Comparison of ENCODE assay signal across 12 mouse cellular contexts in the genomic region with DNA sequence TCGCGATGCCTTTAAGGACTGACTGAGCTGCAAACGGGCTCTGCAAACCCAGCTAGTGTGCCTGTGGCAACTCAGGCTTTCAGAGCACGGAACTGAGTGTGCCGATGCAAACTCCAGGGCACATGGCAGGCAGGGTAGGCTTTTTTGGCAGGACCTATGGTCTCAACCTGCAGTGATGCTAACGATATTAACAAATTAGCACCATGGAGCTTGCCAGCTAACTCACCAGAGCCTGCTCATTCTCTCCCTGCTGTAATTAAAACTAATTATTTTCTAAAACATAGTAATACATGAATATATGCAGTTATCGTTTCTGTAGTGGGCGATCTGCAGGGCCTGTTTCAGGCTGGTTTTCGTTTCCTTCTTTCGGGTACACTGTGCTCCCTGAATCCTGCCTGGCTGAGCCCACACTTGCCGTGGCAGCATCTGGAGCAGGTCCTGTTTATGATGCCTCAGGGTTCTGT.
DNase-seq lines count a peak whose midpoint lies in the region; ATAC-seq lines count a peak whose summit lies in the region.
"Had no signal": no experiment of that assay in that cellular context is flagged by ENCODE, and none has a peak within 500 bp of the region (broad histone marks: within the 10 kb centered on the region; RNA-seq: fewer than 3 reads in every experiment).

No protein-coding gene starts in this region.

- no peak overlapping the region for H3K9ac ChIP-seq in neural tube, embryonic 13.5 days
- H3K9ac ChIP-seq: liver, embryonic 14.5 days; neural tube, embryonic 12.5 days had no signal

- H3K27ac ChIP-seq in heart, embryonic 10.5 days, result 0 out of 2 replicates have a peak overlapping the region, but pooled peaks have one; percentile 22
- H3K27ac ChIP-seq in neural tube, embryonic 13.5 days (replicated peaks), result peak overlapping the region; percentile 61; the same call in 1 of the 2 replicates
- H3K27ac ChIP-seq: liver, embryonic 14.5 days; neural tube, embryonic 12.5 days had no signal

- no peak overlapping the region for H3K4me3 ChIP-seq in heart, embryonic 10.5 days
- H3K4me3 ChIP-seq in neural tube, embryonic 13.5 days, result no peak overlapping the region
- H3K4me3 ChIP-seq: neural tube, embryonic 12.5 days had no signal

- no peak overlapping the region for H3K4me2 ChIP-seq in neural tube, embryonic 13.5 days
- H3K4me2 ChIP-seq: neural tube, embryonic 12.5 days had no signal

- ATAC-seq in neural tube, embryonic 13.5 days (ENCODE audit: low read depth), result no peak
- no peak for ATAC-seq in cerebellum, adult (ENCODE audit: insufficient number of reproducible peaks, low FRiP score, low TSS enrichment)
- no peak for ATAC-seq in erythroid progenitor cell, adult 5-6 weeks (replicated peaks; ENCODE audit: low FRiP score, poor library complexity, severe bottlenecking)

- no peaks in the 10 kb centered on the region for H3K27me3 ChIP-seq in heart, embryonic 10.5 days (ENCODE audit: insufficient read depth, poor library complexity, severe bottlenecking)
- H3K27me3 ChIP-seq in neural tube, embryonic 13.5 days, result no peaks in the 10 kb centered on the region
- H3K27me3 ChIP-seq: neural tube, embryonic 12.5 days had no signal

- no peak for DNase-seq in heart, embryonic 10.5 days (ENCODE audit: low spot score)
- no peak for DNase-seq in heart, adult 18-20 months
- DNase-seq in neural tube, embryonic 10.5 days (ENCODE audit: extremely low spot score, low spot score), result no peak
- peak; percentile 55 to 88 for DNase-seq in layer of hippocampus, postnatal 14 days (ENCODE audit: low spot score in 2 of 2)
- DNase-seq in telencephalon, adult 2 months (ENCODE audit: low read depth, low spot score), result peak; percentile 50
- DNase-seq: gastrocnemius, postnatal 36 days; spleen, adult 18-20 months had no signal

- no peaks in the 10 kb centered on the region for H3K9me3 ChIP-seq in heart, embryonic 10.5 days
- no peaks in the 10 kb centered on the region for H3K9me3 ChIP-seq in neural tube, embryonic 13.5 days
- H3K9me3 ChIP-seq: neural tube, embryonic 12.5 days had no signal

- 84% methylated on average over 11 of the region's 11 CpGs for WGBS in heart, embryonic 10.5 days
- 69% methylated on average over 11 of the region's 11 CpGs for WGBS in neural tube, embryonic 13.5 days

- peaks cover 27% of the 10 kb centered on the region for H3K36me3 ChIP-seq in heart, embryonic 10.5 days
- H3K36me3 ChIP-seq in neural tube, embryonic 13.5 days, result peaks cover 43% of the 10 kb centered on the region

- peaks cover 12% of the 10 kb centered on the region; the same call in 1 of the 2 replicates for H3K4me1 ChIP-seq in heart, embryonic 10.5 days
- peaks cover 32% of the 10 kb centered on the region for H3K4me1 ChIP-seq in neural tube, embryonic 13.5 days (replicated peaks)
- H3K4me1 ChIP-seq: neural tube, embryonic 12.5 days had no signal

Comparison
In these comparisons a context has a peak if more than half of its experiments do, and no peak if none do; other contexts are left out.
1. DNase-seq: peak in layer of hippocampus, postnatal 14 days (2 of 2) and telencephalon, adult 2 months (single experiment); none in heart, embryonic 10.5 days (single experiment), heart, adult 18-20 months (0 of 2) and neural tube, embryonic 10.5 days (single experiment).